Mouse (Mus musculus): ENCODE data around the gene I0C0044D17Rik.

The I0C0044D17Rik gene

GRCm38 (mm10) chr4:98826701-98827100 is 3.1 kb upstream of the I0C0044D17Rik start:
- no peak for DNase-seq (ENCODE audit: low read depth)

- DNase-seq (ENCODE audit: low read depth), result no peak
Observed at GRCm38 (mm10) chr4:98823047-98823446, 593 bp downstream of the I0C0044D17Rik start.

DNA sequence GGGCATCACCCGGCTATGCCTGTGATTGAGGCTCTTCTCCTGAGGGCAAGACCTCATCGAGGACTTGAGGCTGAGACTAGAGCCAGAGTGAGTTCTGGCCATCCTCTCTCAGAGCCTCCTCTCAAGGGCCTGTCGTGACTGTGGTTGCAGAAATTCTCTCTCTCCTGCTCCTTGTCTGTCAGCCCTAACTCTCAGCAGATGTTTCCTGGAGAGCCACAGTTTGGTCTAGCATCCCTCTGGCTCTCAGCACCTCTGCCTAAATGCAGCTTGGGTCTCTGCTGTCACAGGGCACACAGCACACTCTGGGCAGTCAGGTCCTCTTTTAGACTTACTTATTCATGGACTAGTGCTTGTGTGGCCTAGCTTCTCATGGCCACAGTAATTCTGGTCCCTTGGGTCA is 1.2 kb downstream of the I0C0044D17Rik start:
- no peak for DNase-seq (ENCODE audit: low read depth)

GRCm38 (mm10) chr4:98819216-98819755 is 4.4 kb downstream of the I0C0044D17Rik start:
- peak; percentile 53 for DNase-seq (ENCODE audit: low read depth)

DNA sequence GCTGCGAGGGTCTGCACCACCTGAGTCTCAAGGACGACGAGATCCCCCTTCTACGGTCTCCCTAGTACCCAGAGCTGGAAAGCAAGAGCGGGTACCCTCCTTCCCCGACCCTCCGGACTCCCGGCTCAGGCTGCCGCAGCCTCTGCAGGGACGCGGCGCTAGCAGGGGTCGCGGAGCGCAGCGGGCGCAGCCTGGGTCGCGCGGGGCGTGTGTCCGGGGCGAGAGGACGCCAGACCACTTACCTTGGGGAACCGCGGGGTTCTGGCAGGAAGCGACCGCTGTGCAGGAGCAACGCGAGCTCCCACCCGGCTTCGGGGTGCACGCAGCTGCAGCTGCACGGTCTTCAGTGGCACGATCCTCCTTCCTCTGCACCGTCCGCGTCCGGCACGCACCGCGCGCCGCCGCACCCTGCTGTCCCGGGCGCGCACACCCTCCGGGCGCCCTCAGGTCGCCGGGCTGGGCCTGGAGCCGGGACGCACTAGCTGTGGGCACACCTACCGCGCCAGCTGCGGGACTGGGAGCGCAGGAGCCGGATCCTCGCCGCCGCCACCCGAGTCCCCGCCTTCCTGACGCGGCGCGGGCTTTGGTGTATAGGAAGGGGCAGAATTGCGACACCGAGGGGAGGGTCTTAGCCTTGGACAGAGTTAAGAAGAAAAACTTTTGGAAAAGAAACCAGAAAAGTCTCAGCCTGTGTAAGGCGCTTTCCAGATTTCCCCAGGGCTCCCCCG is 6.3 kb downstream of the I0C0044D17Rik start, which contains the start of gene Kank4:
Gene Kank4, minus strand, starts transcription at position 354 of the 728 bp plus-strand sequence.
- DNase-seq (ENCODE audit: low read depth), result no peak

DNA sequence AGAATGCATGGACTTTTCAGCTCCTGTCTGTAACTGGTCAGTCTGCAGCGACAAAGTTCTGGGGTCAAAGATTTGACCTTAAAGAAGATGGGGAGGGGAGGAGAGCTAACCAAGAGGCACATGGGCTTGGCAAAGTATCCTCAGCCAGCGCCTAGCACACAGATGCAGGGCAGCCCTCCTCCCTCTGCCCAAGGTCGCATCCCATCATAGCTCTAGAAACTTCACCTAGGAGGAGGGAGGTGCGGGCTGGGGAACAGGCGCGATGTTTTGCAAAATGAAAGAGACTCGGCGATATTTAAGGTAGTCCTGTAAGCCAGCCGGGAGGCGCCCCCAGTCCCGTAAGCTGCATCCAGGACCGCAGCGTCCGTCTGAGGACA is 6.8 kb downstream of the I0C0044D17Rik start:
- DNase-seq (ENCODE audit: low read depth), result no peak

- no peak for DNase-seq (ENCODE audit: low read depth)
Observed at GRCm38 (mm10) chr4:98806306-98806705, 17.3 kb downstream of the I0C0044D17Rik start.

DNA sequence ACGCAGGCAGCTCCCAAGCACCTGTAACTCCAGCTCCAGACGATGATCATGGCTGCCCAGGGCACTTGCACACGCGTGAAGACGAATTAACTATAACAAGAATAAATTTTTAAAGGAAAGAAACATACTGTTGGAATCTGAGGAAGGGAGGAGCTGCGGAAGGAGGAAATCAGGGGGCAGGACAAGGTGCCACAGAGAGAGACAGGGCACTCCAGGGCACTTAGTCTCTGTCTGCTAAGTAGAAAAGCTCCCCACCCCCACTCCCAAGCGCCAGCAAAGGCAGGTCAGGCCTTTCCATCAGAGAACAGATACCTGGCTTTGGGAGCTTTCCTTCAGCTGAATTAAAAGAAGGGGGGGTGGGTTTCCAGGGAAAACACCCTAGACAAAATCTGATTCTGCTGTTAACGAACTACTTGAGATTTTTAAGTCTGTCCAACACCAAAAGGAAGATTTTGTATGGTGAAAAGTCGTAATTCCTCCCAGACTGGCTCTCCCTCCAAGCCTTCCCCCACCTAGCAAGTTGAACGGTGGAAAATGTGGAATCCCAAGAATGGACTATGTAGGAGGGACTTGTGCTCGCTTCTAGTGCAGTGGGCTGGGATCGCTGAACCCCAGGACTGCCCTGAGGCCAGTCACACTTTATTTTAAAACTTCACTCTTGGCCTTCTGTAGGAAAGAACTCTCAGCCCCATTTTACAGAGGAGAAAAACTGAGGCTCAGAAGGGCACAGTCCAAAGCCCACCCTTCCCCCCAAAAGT is 18.2 kb downstream of the I0C0044D17Rik start:
- DNase-seq (ENCODE audit: low read depth), result no peak

DNA sequence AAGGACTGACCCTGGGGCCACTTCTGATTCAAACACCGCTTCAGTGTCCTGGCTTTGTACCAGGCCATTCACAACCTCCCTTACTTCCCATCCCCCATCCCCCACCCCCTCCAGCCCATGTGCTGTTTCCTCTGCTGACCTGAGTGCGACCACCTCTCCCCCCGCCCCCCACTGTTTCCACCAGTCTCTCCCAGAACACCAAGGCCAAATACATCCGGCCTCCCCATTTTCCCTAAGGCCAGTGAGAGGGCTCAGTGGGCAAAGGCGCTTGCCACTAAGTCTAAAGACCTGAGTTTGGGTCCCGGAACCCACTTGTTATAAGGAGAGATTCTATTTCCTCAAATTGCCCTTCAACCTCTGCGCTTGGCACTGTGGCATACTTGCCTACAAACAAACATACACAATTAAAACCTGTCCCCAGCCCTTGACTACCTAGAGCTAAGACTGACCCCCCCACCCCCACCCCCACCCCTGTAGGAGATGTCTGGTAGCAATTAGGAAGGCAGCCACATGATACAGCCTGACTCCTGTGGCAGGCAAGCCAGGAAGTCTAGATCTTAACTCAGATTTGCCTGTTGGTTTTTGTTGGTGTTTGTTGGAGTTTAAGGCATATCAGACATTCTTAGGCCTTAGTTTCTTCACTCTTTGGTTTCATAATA is 19.0 kb downstream of the I0C0044D17Rik start:
- no peak for DNase-seq (ENCODE audit: low read depth)

DNA sequence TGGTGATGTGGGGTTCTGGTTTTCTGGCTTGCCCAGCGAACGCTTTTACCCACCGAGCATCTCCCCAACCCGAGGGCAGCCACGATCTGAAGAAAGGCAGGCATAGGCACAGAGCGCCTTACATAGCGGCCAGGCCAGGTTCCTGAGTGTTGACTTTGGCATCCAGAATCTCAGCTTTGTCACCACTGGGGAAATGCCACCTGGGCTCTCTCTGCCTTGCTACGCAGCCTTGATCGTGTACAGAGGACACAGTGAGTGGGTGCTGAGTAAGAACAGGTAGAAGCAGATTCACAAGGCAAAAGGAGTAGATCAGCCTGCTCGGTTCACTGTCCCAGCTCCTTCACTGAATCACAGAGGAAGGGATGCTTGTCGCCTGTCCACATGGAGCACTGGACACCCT is 21.9 kb downstream of the I0C0044D17Rik start:
- DNase-seq (ENCODE audit: low read depth), result no peak

DNA sequence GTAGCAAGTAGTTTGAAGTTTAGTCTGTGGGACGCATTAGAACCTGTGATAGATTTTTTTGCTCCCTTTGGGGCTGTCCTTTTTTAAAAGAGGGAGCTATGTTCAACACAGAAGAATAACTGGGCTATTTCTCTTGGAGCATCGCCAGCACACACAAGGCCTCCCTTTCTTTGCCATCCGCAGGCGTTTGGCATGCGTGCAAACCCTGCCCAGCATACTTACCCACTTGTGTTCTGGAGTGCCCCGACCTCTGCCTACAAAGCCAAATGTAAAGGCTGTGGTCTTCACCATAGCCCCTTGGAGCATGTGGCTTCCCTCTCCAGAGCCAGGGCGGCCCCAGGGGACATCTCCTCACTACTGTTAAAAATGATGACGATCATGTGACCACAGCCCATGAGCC is 22.8 kb downstream of the I0C0044D17Rik start:
- no peak for DNase-seq (ENCODE audit: low read depth)

- DNase-seq (ENCODE audit: low read depth), result no peak
Observed at GRCm38 (mm10) chr4:98796591-98797341, 26.9 kb downstream of the I0C0044D17Rik start.

DNA sequence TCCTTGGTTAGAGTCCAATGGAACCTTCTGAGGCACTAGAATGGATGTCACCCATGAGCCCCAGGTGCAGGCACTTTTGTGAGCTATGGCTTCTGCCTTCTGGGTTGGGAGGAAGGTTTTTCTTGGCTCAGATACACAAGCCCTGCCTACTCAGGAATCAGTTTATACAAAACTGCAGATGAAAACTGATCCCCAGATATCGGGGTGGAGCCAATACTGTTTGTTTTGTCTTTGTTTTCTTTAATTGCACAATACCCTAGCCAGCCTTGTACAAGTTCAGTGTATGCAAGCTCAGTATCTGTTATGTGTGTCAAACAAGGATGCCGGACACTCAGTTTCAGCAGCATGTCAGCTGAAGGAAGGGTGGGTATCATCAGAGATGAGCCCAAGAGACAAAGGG is 28.4 kb downstream of the I0C0044D17Rik start:
- no peak for DNase-seq (ENCODE audit: low read depth)

GRCm38 (mm10) chr4:98793486-98793885 is 30.2 kb downstream of the I0C0044D17Rik start:
- DNase-seq (ENCODE audit: low read depth), result no peak

DNA sequence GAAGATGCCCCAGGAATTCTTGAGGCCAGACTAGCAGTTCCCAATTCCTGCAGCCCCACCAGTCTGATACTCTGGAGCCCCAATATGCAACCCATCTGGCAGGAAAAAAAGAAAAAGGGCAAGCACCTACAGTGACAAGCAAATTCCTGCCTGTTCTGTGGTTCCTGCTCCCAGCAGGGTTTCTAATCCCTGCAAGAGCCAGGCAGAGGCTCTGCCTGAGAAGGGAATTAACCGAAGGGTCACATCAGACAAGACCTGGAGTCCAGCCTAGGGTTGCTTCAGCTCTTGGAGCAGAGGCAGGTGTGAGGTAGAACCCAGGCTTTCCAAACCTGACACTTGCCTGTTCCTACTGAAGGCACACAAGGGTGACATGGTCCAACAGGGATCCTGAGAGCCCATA is 32.9 kb downstream of the I0C0044D17Rik start:
- DNase-seq (ENCODE audit: low read depth), result no peak

DNA sequence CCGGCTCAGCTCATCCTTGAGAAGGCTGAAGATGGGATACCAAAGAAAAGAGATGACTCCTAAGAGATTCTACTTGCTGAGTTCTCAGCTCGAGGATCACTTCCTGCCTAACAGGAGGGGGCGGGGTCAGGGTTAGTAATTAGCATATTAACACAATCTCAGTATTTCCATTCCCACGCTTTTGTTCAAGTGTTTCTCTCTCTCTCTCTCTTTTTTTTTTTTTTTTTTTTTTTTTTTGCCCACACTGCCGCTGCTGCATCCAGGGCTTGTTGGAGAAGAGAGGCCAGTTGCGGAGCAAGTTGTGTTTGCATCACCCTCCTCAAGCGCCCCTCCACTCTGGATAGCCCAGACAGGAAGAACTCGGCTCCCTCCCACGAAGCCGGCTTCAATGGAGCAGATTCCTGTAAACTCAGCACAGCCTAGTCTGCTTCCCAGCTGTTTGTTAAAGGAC is 33.8 kb downstream of the I0C0044D17Rik start:
- no peak for DNase-seq (ENCODE audit: low read depth)

- DNase-seq (ENCODE audit: low read depth), result no peak
Observed at GRCm38 (mm10) chr4:98789133-98789765, 34.4 kb downstream of the I0C0044D17Rik start.

- DNase-seq (ENCODE audit: low read depth), result no peak
Observed at GRCm38 (mm10) chr4:98786281-98786680, 37.4 kb downstream of the I0C0044D17Rik start.

DNA sequence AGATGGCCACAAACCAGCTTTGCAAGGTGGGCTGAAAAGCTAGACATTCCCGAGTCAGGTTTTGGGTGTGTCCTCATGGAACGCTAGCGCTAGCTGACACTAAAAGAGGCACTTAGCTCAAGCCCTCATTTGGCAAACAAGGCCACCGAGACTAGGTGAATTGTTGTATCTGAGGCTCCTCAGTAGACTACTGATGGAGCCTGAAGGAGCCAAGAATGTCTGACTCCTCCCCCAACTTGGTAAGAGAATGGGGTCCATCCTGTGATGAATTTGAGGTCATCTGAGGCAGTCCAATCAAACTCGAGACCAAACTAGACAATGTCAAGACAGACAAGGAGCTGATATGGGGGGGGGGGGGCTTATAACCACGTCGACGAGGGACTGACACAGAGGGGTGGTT is 37.8 kb downstream of the I0C0044D17Rik start:
- no peak for DNase-seq (ENCODE audit: low read depth)

DNA sequence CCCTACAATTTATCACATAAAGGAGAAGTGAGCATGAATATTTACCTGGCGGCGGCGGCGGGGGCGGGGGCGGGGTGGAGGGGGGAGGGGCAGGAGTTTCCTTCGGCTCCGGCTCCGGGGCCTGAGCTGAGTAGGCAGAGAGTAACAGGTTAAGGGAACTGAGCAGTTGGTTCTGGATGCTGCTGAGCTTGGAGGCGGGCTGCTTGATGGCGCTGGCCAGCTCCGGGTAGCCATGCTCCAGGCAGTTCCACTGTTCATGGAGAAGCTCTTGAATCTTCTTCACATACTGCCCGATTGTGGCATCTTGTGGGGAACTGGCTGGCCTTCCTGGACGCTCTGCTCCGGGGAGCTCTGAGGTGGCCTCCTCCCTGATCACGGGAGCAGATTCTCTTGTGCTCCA is 45.4 kb downstream of the I0C0044D17Rik start:
- DNase-seq (ENCODE audit: low read depth), result no peak

DNA sequence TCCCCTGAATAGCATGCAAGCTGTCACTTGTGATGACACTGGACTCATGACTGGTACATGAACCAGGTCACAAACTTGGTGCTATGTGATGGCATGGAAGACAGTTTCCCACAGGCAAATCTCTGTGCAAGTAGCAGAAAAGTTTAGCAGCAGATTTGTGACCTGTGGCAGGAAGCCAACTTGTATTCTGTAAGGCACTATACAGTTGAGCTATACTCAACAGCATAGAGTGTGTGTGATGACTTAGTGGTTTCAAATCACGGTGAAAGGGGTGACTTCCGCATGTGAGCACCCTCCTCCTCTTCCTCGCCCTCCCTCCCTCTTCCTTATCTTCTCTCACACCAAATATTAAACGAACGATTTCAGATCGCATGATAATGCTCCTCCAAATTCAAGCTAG is 46.2 kb downstream of the I0C0044D17Rik start:
- DNase-seq (ENCODE audit: low read depth), result no peak
